Mouse (Mus musculus): ENCODE measurements at regions not wholly inside any gene's neighbourhood (a gene's known extent, or its start where the extent isn't known, plus 50 kb on each side); places are given as distances from the start of the nearest gene placed in this dataset.

GRCm38 (mm10) chr16:30873493-30874211 lies 207.6 kb downstream of the Xxylt1 start:
- TF ChIP-seq CTCF (IDR thresholded peaks at IDR 0.05; ENCODE audit: extremely low read depth, insufficient read depth, insufficient read length, insufficient replicate concordance) = no peak
- TF ChIP-seq POLR2A (IDR thresholded peaks at IDR 0.05; ENCODE audit: low read depth, low read length) = no peak

All from spleen, adult 2 months (tissue).